Mouse (Mus musculus) ovary, postnatal 10 days (tissue): Measurements from ENCODE around the gene Rnf169.

Experiments used
- DNase-seq: peaks from one replicate; pipeline ENCODE4 v3.0.0; 2022; ENCODE audit warnings: low spot score

The Rnf169 gene

DNA sequence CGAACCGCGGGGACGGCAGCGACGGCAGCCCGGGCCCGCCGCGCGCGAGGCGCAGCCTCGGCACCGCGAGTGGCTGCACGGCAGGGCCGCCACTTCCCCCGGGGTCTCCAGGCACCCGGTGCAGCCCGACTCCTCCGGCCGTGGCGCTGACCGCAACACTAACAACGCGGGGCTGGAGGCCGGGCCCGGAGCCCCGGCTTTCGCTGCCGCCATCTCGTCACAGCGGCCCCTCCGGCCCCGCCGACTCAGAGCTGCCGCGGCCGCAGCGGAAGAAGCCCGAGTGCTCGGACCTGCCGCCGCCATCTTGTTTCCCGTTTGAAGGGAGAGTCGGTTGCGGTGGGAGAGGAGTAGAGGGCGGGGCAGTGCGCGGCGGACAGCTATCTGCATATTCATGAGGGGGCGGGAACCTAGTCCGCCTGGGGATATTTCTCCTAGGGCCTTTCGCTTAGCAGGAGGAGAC is at the start of gene Rnf169:
Gene Rnf169, minus strand, starts transcription at position 317 of the 460 bp plus-strand sequence.
- DNase-seq, result peak; percentile 73

DNA sequence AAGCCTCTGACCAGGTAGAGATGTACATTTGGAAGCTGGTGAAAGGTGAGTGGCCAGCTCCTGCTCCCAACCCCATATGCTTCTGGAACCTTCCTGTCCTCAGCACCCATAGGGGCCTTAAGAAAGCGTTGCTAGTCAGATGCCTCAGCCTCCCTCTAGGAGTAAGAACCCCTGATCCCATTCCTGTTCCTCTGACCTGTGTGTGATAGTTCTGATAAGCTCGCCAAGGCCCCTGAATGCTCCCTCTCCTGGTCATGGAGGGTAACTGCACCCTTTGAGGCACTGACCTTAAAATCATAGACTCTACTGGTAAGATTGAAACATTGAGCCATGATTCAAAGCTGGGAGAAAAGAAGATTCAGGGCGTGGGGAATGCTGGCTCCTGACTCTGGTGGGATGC is 49.1 kb upstream of the Rnf169 start:
- no peak for DNase-seq

DNA sequence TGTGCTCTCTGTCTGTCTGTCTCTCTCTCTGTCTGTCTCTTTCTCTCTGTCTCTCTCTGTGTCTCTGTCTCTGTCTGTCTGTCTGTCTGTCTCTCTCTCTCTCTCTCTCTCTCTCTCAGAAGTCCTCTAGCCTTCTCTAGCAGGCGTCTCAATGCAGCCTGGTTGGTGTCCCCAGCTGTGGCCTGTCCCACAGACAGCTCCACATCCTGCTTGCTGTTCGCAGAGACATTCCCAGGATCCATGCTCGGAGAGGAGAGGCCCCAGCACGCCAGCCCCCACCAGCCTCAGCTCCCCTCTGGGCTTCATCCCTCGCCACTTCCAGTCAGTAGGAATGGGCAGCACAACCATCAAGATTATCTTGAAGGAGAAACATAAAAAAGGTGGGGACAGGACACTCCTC is 47.1 kb upstream of the Rnf169 start:
- DNase-seq, result no peak

DNA sequence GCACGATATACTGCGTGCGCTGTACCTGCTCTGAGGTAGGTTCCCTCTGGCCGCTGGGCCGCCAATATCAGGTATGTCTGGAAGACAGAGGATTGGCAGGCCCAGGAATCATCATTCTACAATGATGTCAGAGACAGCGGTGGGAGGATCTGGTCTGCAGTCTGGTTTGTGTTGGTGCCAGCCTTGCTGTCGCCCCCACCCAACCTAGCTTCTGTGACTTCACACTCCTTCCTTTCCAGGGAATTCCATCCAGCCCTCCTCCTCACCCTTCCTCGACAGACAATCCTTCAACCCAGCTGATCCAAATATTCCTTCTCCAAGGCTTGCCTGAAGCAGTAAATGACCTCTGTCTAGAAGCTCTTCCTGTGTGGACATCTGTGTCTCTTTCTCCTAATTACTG is 36.8 kb upstream of the Rnf169 start:
- no peak for DNase-seq

DNA sequence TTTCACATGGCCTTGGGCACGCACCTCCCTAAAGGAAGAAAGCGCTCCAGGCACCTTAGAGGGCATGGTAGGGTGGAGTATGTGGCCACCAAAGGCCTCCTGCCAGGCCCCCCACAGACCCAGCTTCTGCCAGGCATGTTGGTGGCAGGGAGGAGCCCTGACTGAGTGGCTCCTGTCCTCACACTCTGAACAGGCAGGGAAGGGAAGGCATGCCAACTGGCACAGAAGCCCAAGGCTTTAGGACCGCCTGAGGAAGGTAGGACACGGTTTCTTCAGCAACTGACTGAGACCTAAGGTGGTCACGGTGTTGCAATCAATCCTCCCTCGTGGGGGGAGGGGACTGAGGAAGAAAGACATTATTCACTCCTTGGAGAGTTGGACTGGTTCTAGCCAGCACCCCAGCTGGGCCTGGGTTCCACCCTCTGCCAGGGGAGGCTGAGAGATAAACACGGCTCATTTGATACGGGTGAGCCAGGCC is 33.9 kb upstream of the Rnf169 start:
- peak; percentile 10 for DNase-seq

DNA sequence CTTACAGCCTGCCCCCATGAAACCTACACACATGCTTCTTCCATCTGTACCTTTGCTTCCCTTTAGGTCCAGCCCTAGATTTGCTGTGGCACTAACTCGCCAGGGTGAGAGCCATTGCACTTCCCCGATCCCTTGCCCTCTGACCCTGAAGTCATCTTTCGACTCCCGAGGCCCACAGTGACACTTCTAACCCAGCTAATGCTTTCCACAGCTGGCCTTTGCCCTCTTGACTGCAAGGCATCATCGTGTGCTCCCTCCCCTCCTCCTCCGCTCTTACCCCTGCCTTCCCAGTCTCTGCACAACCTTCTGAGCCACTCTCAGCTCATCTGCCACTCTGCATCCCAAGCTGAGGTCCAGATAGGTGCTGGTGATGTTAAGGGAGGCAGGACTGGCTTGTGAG is 32.3 kb upstream of the Rnf169 start:
- DNase-seq, result no peak

DNA sequence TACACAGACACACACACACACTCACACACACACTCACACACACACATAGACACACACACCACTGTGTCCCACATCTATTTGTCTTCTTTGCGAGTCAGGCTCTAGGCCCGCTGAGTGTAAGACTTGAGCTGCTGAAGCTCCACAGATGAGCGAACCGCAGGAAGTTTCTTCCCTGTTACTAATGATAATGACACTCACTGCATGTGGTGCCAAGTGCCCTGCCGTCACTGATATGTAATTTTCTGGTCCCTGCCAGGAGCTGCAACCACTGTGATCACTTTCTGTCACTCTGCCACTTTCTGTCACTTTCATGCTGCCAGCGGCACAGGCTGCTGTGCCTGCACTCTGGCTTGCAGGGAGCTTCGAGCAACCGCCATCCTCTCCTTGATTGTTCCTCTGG is 31.8 kb upstream of the Rnf169 start:
- DNase-seq, result no peak

DNA sequence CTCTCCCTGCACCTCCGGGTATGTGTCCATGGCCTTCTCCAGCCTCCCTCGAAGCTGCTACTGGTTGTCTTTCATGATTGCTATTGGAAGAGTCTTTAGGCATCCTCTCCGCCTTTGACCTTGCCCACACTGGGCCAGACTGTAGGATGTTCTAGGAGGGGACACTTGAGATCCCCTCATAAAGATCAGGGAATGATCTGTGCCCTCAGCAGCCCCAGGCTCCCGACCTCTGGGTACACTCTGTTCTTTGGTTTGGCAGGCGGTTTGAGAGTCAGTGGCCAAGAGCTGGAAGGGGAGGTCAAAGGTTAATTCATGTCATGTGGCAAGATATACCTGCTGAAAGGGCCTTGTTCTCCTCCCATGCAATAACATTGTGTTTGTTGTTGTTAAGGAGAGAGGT is 30.5 kb upstream of the Rnf169 start:
- no peak for DNase-seq

DNA sequence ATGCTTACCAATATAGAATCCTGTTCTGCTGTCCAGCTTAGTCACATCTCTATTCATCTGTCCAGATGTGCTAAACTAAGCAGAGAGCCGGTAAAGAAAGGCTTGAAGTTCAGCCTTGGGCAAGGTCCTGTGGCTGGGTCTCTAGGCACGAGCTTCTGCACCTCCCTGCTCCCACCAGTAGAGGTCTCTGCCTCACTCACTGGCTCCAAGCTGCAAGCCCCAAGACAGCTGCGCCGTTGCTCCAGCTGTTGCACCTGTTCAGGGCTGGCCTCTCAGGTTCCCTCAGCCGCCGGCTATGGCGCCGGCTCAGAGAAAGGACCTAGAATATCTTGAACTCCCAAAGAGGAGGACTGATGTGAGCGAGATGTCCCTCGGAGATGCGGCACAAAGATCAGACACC is 29.4 kb upstream of the Rnf169 start:
- peak; percentile 26 for DNase-seq

DNA sequence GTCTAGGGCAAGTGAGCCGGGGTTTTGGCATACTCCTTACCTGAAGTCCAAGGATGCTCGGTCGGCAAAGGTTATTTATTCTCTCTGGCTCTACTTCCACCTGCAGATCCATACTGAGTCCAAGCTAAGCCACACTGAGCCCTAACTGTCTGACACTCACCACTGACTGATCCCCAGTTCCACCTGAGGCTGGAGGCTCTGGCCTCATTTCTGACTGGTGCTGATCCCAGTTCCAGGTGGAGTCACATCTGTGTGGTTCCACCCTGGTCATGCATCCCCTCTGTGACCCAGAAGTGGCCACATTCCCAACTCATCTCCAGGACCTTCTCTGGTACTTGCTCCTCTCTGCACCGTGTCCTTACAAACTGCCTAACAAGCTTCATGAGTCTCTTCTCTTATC is 28.5 kb upstream of the Rnf169 start:
- DNase-seq, result no peak

DNA sequence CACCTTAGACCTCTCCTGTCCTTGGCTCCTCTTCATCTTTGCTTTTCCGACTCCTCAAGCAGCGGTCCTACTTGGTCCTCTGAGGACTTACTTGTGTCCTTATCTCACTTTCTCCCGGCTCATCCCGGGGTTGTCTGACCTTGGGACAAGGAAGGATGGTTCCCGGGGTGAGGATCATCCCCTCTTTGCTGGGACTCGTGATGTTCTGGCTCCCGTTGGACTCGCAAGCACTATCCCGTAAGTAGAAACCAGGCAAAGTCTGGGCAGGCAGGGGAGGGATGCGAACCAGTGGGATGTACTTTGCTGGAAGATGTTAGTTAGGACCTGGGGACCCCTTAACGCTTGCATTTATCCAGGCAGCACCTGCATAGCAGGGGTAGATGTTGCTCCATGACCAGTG is 26.2 kb upstream of the Rnf169 start:
- DNase-seq, result no peak

DNA sequence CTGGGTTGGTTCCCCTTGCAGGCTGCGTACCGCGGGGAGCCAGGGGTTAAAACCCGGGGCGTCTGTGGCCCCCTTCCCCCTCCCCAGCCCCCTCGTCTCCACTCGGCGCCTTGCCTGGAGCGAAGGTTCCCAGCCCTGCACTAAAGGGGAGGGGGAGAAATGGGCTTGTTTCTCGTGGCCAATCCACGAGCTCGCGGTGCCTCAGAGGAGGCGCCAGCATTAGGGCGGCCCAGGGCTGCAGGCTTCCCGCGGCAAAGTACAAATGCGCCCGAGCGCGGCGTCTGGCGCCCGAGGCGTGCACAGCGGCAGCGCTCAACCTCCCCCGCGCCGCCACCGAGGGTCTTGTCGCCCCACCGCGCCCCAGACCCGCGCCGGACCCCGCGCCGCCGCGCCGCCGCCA is 25.5 kb upstream of the Rnf169 start, which contains the start of gene Chrdl2:
Gene Chrdl2, plus strand, starts transcription at position 383 of the 400 bp plus-strand sequence.
- DNase-seq, result no peak

DNA sequence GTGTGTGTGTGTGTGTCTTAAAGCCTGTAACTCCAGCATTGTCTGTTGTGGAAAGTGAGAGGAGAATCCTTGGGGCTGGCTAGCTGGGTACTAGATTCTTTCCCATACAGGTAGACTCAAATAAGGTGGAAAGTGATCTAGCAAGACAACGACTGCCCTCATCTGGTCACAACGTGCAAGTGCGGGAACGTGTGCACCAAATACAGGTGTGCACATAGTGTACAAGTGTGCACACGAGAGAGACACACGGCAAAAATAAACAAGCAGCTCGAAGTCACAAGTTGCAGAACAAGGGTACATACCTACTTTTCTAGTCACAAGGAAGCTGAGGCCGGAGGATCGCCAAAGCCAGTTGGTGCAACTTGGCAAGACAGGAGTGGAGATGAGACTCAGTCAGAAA is 23.5 kb upstream of the Rnf169 start:
- no peak for DNase-seq

DNA sequence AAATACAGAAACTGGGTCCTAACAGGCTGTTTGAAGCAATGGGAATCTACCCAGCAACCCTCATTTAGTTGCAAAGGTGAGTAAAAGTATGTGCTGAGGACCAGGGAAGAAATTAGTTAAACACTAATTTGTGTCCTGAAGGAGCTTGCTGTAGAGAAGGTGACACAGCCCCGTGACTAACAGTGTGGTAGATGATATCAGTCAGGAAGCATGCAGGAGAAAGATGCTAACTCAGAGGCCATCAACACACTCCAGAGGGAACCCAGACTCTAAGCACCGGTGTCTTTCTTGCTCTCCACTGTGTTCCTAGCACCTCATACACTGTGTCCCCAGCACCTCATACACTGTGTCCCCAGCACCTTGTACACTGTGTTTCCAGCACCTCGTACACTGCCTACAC is 18.4 kb upstream of the Rnf169 start:
- no peak for DNase-seq

DNA sequence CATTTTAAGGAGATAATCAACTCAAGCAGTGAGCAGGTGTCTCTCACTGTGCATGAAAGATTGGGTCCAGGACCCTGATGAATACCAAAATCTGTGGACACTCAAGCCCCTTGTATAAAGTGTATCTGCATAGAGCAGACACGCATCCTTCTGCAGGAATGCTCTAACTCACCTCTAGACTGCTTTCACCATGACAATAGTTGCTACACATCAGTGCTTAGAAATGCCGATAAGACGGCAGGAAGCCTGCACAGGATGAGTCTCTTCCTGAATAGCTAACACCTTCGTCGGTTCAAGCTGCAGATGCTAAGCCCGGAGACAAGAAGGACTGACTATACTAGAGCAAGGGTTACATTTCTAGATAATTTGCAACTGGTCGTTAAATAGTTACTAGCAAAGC is 14.9 kb upstream of the Rnf169 start:
- no peak for DNase-seq

DNA sequence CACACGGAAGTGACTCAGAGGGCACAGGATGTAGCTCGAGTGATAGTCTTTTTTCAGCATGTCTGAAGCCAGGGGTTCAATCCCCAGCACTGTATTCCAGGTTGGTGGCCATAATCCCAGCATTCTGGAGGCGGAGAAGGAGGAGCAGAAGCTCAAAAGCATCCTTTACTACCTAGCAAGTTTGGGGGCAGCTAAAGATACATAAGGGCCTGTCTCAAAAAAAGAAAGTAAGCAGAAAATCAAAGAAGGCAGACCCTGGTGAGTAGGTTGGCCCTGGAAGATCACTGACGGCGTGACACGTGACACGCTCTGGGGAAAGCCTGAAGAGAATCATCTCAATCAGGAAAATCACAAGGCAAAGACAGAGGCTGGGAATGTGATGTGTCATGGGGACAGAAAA is 12.9 kb upstream of the Rnf169 start:
- no peak for DNase-seq

DNA sequence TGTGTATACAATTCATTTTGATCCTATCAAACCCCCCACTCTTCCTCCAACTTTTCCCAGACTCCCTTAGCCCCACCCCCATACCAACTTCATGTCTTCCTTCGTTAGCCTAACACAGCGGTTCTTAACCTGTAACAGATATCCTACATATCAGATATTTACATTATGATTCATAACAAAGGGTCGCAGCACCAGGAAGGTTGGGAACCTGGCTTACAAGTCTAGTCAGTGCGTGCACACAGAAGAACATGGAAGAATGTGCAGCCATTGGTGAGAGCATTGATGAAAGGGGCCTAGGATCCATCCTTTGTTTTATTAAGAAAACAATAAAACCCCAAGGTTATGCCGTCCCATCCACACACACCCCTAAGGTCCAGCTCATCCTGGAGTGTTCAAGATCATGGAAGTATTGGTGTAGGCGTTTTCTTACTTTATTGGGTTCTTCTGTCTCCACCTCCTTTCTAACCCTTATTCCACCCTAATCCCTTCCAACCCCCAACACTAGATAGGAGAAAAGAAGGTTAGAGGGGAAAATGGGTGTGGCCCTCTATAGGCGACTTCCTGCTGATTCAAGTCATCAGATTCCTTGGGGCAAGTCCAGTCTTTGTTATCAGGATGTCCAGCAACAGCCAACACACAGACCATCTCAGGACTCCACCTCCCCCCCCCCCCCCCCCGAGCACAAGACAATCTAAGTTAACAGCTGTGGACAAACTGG is 10.9 kb upstream of the Rnf169 start:
- no peak for DNase-seq

DNA sequence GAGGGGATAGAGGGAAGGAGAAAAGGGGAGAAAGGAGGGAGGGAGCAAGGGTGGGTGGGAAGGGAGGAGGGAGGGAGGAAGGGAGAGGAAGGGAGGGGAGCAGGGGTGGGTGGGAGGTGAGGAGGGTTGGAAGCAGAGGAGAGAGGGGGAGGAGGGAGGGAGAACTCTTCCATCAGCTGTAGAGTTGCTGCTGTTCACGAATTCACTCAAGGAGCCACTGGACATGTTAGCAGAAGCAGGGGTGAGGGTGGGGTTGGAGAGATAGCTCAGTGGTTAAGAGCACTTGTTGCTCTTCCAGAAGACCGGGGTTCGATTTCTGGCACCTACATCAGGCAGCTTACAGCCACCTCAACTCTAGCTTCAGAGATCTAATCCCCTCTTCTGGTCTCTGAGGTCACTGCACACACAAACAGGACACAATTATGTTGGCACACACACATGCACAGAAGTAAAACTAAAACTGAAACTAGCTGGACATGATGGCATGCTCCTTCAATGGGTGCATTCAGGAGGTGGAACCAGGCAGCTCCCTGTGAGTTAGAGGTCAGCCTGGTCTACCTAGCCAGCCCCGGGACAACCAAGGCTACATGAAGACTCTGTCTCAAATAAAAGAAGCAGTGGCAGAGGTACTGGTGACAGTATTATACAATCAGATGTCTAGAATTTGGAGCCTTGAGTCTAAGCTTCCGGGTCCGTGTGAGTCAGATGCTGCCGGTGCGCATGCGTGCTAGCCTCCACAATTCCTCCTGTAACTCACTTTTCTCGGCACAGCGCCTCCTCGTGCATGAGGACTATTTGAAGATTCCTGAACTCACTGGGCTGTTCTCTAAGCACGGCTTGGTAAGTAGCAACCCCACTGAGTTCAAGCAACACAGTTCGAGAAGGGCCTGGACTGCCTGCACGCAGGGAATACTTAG is 9.9 kb upstream of the Rnf169 start:
- DNase-seq, result no peak

DNA sequence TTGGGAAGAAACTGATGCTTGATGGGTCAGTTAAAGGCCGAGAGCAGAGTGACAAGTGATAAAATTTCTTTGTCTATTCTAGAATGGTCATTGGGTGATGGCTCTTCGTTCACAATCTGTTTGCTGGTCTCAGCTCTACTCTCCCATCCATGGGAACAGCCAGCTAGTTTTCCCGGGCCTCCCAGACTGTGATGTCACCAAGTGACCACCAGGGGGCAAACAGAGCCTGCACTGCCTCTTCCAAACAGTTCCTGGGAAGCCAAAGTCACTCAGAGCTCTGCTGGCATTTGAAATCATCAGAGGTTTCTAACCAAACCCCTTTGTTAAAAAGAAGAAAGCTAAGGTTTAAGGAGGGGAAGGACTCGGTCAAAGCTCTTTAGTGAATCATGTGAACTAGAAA is 8.5 kb upstream of the Rnf169 start:
- DNase-seq, result peak; percentile 44

DNA sequence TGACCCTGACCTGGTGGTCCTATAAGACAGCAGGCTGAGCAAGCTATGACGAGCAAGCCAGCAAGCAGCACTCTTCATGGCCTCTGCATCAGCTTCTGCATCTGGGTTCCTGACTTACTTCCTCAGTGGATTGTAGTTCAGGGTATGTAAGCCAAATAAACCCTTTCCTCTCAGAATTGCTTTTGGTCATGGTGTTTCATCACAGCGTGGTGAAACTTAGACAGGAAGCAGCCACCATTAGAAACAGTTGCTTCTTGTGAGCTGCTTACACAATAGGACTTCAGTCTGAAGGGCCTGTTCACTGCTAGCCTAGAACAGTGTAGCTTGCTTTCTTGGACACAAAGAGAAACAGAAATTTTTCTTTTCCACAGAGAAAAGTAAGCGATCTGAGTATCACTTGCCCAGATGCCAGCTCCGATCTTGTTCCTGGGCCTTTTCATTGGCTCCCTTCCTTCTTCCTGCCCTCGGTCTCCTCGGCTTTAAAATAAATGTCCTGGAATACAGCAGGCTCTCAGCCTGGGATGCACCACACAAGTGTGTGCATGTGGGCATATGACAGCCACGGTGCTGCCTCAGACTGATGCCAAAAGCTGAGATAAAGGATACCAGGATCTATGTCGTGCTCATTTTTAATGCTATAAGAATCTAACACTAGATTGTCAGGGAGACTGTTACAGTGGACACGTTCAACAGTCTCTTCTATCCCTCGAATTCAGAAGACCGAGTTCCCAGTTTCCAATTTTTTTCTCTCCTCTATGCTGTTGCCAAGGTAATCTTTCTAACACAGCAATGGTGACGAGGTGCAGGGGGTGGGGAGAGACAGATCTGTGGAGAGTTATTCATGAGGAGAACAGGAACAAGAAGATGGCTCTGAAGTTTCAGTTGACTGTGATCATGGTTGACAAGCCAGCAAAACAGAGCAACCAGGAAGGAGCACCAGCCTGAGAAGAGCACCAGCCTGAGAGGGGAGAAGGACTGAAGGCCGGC is 2.3 kb upstream of the Rnf169 start:
- DNase-seq, result no peak

DNA sequence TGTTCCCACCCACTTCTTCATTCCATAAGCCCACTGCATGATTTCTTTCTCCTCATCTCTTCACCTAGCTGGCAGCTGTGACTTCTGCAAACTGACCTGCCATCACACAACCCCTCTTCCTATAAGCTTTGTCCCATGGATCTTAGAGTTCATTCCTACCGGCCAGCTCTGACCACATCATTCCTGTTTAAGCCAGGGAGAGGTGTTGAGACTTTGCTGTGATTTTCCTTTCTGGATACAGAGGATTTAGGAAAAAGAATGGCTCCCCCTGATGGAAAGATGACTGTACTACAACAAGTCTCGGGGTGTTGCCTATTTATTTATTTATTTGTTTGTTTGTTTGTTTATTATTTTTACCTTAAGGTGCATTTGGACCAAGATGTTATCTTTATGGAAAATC is 1.1 kb upstream of the Rnf169 start:
- DNase-seq, result no peak
